Mouse (Mus musculus) naive thymus-derived CD4-positive, alpha-beta T cell, adult 2 months (primary cell): Measurements from ENCODE around the gene Angptl2.

ENCODE experiments used
- DNase-seq: peaks from one replicate; pipeline ENCODE4 v3.0.0-alpha.2; 2011; ENCODE audit warnings: low read depth

Angptl2 gene

GRCm38 (mm10) chr2:33230701-33231100, 14.8 kb downstream of the Angptl2 start:
- no peak for DNase-seq

- DNase-seq: no peak
These were observed 15.9 kb downstream of the Angptl2 start for GRCm38 (mm10) chr2:33231788-33232187.

GRCm38 (mm10) chr2:33232782-33233570, 17.1 kb downstream of the Angptl2 start:
- DNase-seq: no peak

GRCm38 (mm10) chr2:33233856-33234255, 18.0 kb downstream of the Angptl2 start:
- no peak for DNase-seq

GRCm38 (mm10) chr2:33234848-33235247, 19.0 kb downstream of the Angptl2 start:
- DNase-seq: no peak

- no peak for DNase-seq
These were observed 21.7 kb downstream of the Angptl2 start for GRCm38 (mm10) chr2:33237581-33237980.

GRCm38 (mm10) chr2:33244880-33245279, 29.0 kb downstream of the Angptl2 start:
- no peak for DNase-seq

- DNase-seq: no peak
These were observed 29.5 kb downstream of the Angptl2 start for GRCm38 (mm10) chr2:33245350-33245749.

GRCm38 (mm10) chr2:33246841-33247240, 31.0 kb downstream of the Angptl2 start:
- no peak for DNase-seq

- no peak for DNase-seq
These were observed 32.7 kb downstream of the Angptl2 start for GRCm38 (mm10) chr2:33248549-33248948.

GRCm38 (mm10) chr2:33249922-33250633, 34.2 kb downstream of the Angptl2 start:
- no peak for DNase-seq

- DNase-seq: no peak
These were observed 36.9 kb downstream of the Angptl2 start for GRCm38 (mm10) chr2:33252751-33253150.

- DNase-seq: no peak
These were observed 37.8 kb downstream of the Angptl2 start for GRCm38 (mm10) chr2:33253572-33254190.

- DNase-seq: no peak
These were observed 38.6 kb downstream of the Angptl2 start for GRCm38 (mm10) chr2:33254318-33254985.

GRCm38 (mm10) chr2:33256769-33257537, 41.1 kb downstream of the Angptl2 start:
- DNase-seq: no peak

- no peak for DNase-seq
These were observed 44.9 kb downstream of the Angptl2 start for GRCm38 (mm10) chr2:33260772-33261171.

GRCm38 (mm10) chr2:33261475-33261874, 45.6 kb downstream of the Angptl2 start:
- DNase-seq: no peak

GRCm38 (mm10) chr2:33265793-33266192, 49.9 kb downstream of the Angptl2 start:
- no peak for DNase-seq

- no peak for DNase-seq
These were observed 51.2 kb downstream of the Angptl2 start for GRCm38 (mm10) chr2:33267075-33267474.

GRCm38 (mm10) chr2:33268384-33269131, 52.7 kb downstream of the Angptl2 start:
- no peak for DNase-seq

- DNase-seq: no peak
These were observed 53.2 kb downstream of the Angptl2 start for GRCm38 (mm10) chr2:33269132-33269493.
